Mouse (Mus musculus) limb, embryonic 14.5 days (tissue): ENCODE results near the gene Rnase9. TPM values are rescaled to one million over a fixed set of nuclear protein-coding genes. Genes with fewer than 3 reads are reported as not detected.

Experiments
- ATAC-seq: fragments of 200-750 bp; cut with Nextera tagmentation; 2 replicates; pipeline ENCODE4 v1.8.0; 2017; ENCODE audit warnings: low read depth, moderate number of reproducible peaks, moderate TSS enrichment; ENCODE audit not compliant: low FRiP score
- DNase-seq: peaks from one replicate; pipeline ENCODE4 v3.0.0-alpha.2; 2015; ENCODE audit warnings: low spot score
- H3K27ac ChIP-seq: fragments of 300-500 bp; sonication (generic); replicated peaks from 2 replicates; pipeline ENCODE4 v1.5.1; 2014; ENCODE audit warnings: low read depth, mild to moderate bottlenecking, low read length, moderate library complexity, mixed read lengths
- H3K27me3 ChIP-seq: fragments of 300-500 bp; sonication (generic); 2 replicates; pipeline ENCODE4 v1.6.1; 2014; ENCODE audit warnings: low read length, mixed read lengths; ENCODE audit not compliant: control insufficient read depth, insufficient read depth
- H3K36me3 ChIP-seq: fragments of 300-500 bp; sonication (generic); 2 replicates; pipeline ENCODE4 v1.6.1; 2014; ENCODE audit warnings: mild to moderate bottlenecking, low read length, moderate library complexity, mixed read lengths; ENCODE audit not compliant: control insufficient read depth, insufficient read depth
- H3K4me1 ChIP-seq: fragments of 300-500 bp; sonication (generic); 2 replicates; pipeline ENCODE4 v1.6.1; 2014; ENCODE audit warnings: antibody characterized with exemption, low read length, mixed read lengths; ENCODE audit not compliant: control insufficient read depth, insufficient read depth
- H3K4me2 ChIP-seq: fragments of 300-500 bp; sonication (generic); replicated peaks from 2 replicates; pipeline ENCODE4 v1.6.1; 2014; ENCODE audit warnings: low read depth, mild to moderate bottlenecking, low read length, moderate library complexity; ENCODE audit not compliant: severe bottlenecking
- H3K4me3 ChIP-seq: fragments of 300-500 bp; sonication (generic); replicated peaks from 2 replicates; pipeline ENCODE4 v1.5.1; 2014; ENCODE audit warnings: low read length
- H3K9ac ChIP-seq: fragments of 300-500 bp; sonication (generic); 2 replicates; pipeline ENCODE4 v1.6.1; 2014; ENCODE audit warnings: mild to moderate bottlenecking, low read depth, low read length, moderate library complexity; ENCODE audit not compliant: severe bottlenecking
- H3K9me3 ChIP-seq: fragments of 300-500 bp; sonication (generic); 2 replicates; pipeline ENCODE4 v1.6.1; 2016; ENCODE audit warnings: low read length; ENCODE audit not compliant: control insufficient read depth
- POLR2A ChIP-seq: fragments of 200-500 bp; IDR thresholded peaks from 2 replicates; pipeline ENCODE4 v1.8.0; 2012; ENCODE audit warnings: inconsistent platforms, mild to moderate bottlenecking, moderate library complexity, borderline replicate concordance; ENCODE audit not compliant: insufficient read depth, insufficient read length; ENCODE audit errors: extremely low read depth
- WGBS: fragments of 180-500 bp; shearing (Covaris S2); extraction: QIAGEN DNeasy Blood & Tissue Kit; methylation state at CpG from one replicate; pipeline ENCODE4 v1.1.7; 2014; 5-methylcytosine and 5-hydroxymethylcytosine counted together
- polyA plus RNA-seq, 2 experiments: library from polyadenylated mRNA; depleted of rRNA in 1 of 2; stranded (reverse) in 1 of 2; unstranded in 1 of 2; fragments of >200 nt; fragmentation: Nextera tagmentation in 1 of 2; extraction: Ambion mirVana in 1 of 2; gene quantifications; 2 replicates each; pipeline versions ENCODE4 v1.2.1 to v1.2.3; 2012 to 2014

The Rnase9 gene
- polyA plus RNA-seq, 2 experiments = not detected

GRCm38 (mm10) chr14:51081035-51081434 is 39.4 kb upstream of the Rnase9 start:
- Histone ChIP-seq H3K4me2 (no peak overlapping the region), H3K9ac (no peak overlapping the region), H3K27me3 (peaks cover 7% of the 10 kb centered on the region; the same call in 1 of the 2 replicates), H3K27ac (no peak overlapping the region), H3K4me1 (no peaks in the 10 kb centered on the region), H3K4me3 (no peak overlapping the region), H3K36me3 (no peaks in the 10 kb centered on the region), H3K9me3 (no peaks in the 10 kb centered on the region)
- 92% methylated on average over 2 of the region's 2 CpGs for WGBS
- ATAC-seq (no peak), DNase-seq (no peak)
- TF ChIP-seq POLR2A = no peak

GRCm38 (mm10) chr14:51079180-51079579 is 37.5 kb upstream of the Rnase9 start:
- Histone ChIP-seq H3K4me1 (no peaks in the 10 kb centered on the region), H3K9ac (no peak overlapping the region), H3K4me2 (no peak overlapping the region), H3K36me3 (no peaks in the 10 kb centered on the region), H3K27me3 (peaks cover 7% of the 10 kb centered on the region; the same call in 1 of the 2 replicates), H3K27ac (no peak overlapping the region), H3K4me3 (no peak overlapping the region), H3K9me3 (no peaks in the 10 kb centered on the region)
- TF ChIP-seq POLR2A = no peak
- DNase-seq (no peak), ATAC-seq (no peak)
- WGBS = 84% methylated on average over 1 of the region's 1 CpGs

DNA sequence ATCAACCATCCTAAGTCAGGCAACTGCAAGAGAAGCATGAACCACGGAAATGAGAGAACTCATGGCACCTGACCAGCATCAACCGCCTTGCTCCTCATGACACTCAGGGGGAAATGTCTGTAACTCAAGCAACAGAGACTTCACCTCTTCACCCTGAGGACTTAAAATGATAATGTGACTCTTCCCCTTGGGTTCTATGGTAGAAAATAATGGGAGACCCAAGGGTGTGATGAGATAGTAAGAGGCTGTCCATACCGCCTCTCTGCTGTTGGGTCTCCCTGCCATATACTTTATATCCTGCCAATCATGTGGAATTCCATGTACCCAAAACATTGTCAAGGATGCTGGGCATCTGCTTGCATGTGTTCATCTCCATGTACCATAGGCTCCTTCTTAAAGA is 32.7 kb upstream of the Rnase9 start, which contains the start of gene Olfr750:
Olfr750 (minus strand) TSS at position 101 of the 400 bp plus-strand sequence.
- H3K4me1 ChIP-seq = no peaks in the 10 kb centered on the region
- DNase-seq = no peak
- no peak within 1 kb of the TSS for H3K4me2 ChIP-seq
- no peaks in the 10 kb centered on the region for H3K36me3 ChIP-seq
- no peak within 1 kb of the TSS for H3K9ac ChIP-seq
- no peak for ATAC-seq
- H3K27me3 ChIP-seq = no peaks in the 10 kb centered on the region
- WGBS = 84% methylated on average over 3 of the region's 3 CpGs
- H3K9me3 ChIP-seq = no peaks in the 10 kb centered on the region
- no peak within 1 kb of the TSS for H3K4me3 ChIP-seq
- H3K27ac ChIP-seq = no peak within 1 kb of the TSS
- TF ChIP-seq POLR2A = no peak

GRCm38 (mm10) chr14:51069617-51070016 is 27.9 kb upstream of the Rnase9 start:
- Histone ChIP-seq H3K36me3 (no peaks in the 10 kb centered on the region), H3K4me3 (no peak overlapping the region), H3K9me3 (no peaks in the 10 kb centered on the region), H3K4me1 (peaks cover 4% of the 10 kb centered on the region; the same call in 1 of the 2 replicates), H3K4me2 (no peak overlapping the region), H3K9ac (no peak overlapping the region), H3K27ac (no peak overlapping the region), H3K27me3 (no peaks in the 10 kb centered on the region)
- ATAC-seq = no peak
- peak; percentile 32 for DNase-seq
- no peak for TF ChIP-seq POLR2A
- 85% methylated on average over 2 of the region's 2 CpGs for WGBS

DNA sequence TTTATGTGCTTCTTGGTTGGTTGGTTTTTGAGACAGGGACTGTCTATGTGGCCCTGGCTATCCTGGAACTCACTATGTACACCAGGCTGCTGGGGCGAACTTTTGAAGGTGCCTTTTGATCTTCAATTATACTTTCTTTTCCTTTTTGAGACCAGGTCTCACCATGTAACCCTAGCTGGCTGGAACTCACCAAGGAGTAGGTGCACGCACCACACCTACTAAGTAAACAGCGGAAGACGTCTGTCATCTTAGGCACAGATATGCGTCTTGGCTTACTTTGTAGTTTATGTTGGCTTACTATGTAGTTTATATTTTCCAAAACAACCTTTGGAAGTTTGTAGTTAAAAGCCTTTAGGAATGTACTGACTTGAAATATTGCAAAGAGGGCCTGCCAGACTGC is 27.3 kb upstream of the Rnase9 start:
- Histone ChIP-seq H3K4me3 (no peak overlapping the region), H3K9me3 (no peaks in the 10 kb centered on the region), H3K27ac (no peak overlapping the region), H3K36me3 (no peaks in the 10 kb centered on the region), H3K4me1 (peaks cover 4% of the 10 kb centered on the region; the same call in 1 of the 2 replicates), H3K9ac (no peak overlapping the region), H3K4me2 (no peak overlapping the region), H3K27me3 (no peaks in the 10 kb centered on the region)
- no peak for TF ChIP-seq POLR2A
- WGBS = 92% methylated on average over 5 of the region's 5 CpGs
- DNase-seq (no peak), ATAC-seq (no peak)

GRCm38 (mm10) chr14:51060761-51061160 is 19.1 kb upstream of the Rnase9 start:
- no peak overlapping the region for H3K27ac ChIP-seq
- H3K9ac ChIP-seq = no peak overlapping the region
- DNase-seq = no peak
- WGBS = 71% methylated on average over 5 of the region's 5 CpGs
- H3K4me2 ChIP-seq = no peak overlapping the region
- no peaks in the 10 kb centered on the region for H3K27me3 ChIP-seq
- no peaks in the 10 kb centered on the region for H3K36me3 ChIP-seq
- ATAC-seq = no peak
- no peaks in the 10 kb centered on the region for H3K9me3 ChIP-seq
- H3K4me1 ChIP-seq = 0 out of 2 replicates have a peak, but pooled peaks cover 2% of the 10 kb centered on the region
- no peak for TF ChIP-seq POLR2A
- H3K4me3 ChIP-seq = no peak overlapping the region
